Mouse (Mus musculus): Measurements from ENCODE around the gene Vmn1r172.
"Not testable (repeated sequence)": the region's sequence is repeated elsewhere in the genome, so short reads cannot be mapped to it uniquely, and the experiment has no call there.

Vmn1r172 gene

GRCm38 (mm10) chr7:23658016-23658415 is at the start of gene Vmn1r172:
Vmn1r172 (plus strand) TSS chr7:23658316.
- DNase-seq = no peak

DNA sequence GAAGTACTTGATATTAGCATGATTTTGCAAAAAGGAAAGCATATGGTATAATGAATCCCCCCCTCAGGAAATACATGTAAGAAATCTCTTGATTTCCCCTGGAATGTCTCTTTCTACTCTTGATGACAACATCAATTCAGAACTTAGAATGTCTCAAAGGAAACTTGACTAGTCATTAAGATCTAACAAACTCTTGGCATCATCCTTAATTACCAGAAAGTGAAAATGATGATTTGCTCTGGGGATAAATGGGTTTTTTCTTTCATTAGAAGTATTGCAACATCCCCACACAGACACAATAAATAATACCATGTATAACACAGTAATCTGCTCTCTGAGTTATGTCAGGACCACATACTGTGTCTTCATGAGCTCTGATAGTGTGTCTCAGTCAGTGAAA is 27.7 kb upstream of the Vmn1r172 start, which contains the start of gene Vmn1r171:
Gene Vmn1r171, plus strand, starts transcription at position 301 of the 400 bp plus-strand sequence.
- DNase-seq = no peak

- DNase-seq = not testable (repeated sequence)
Measured at GRCm38 (mm10) chr7:23700403-23700802, 42.3 kb downstream of the Vmn1r172 start, which contains the start of gene Vmn1r173. Vmn1r173 (plus strand) TSS chr7:23700703.
